In genomic region chr1:194148416-194149364, GRCm38 (mm10) we compare ENCODE assay signal across 11 mouse cellular contexts.
DNase-seq lines count a peak whose midpoint lies in the region; ATAC-seq lines count a peak whose summit lies in the region.
"Had no signal": no experiment of that assay in that cellular context is flagged by ENCODE, and none has a peak within 500 bp of the region (broad histone marks: within the 10 kb centered on the region; RNA-seq: fewer than 3 reads in every experiment).

No protein-coding gene starts in this region.

- no peaks in the 10 kb centered on the region for H3K9me3 ChIP-seq in kidney, embryonic 15.5 days (replicated peaks)
- no peaks in the 10 kb centered on the region for H3K9me3 ChIP-seq in midbrain, embryonic 16.5 days (replicated peaks; ENCODE audit: control insufficient read depth, low read length, poor library complexity, severe bottlenecking)
- no peaks in the 10 kb centered on the region for H3K9me3 ChIP-seq in midbrain, embryonic 10.5 days (replicated peaks)

- H3K27me3 ChIP-seq in kidney, embryonic 15.5 days = no peaks in the 10 kb centered on the region
- no peaks in the 10 kb centered on the region for H3K27me3 ChIP-seq in midbrain, embryonic 16.5 days (ENCODE audit: control insufficient read depth, insufficient read depth, low read depth, low read length)
- H3K27me3 ChIP-seq in midbrain, embryonic 10.5 days (ENCODE audit: low read depth, poor library complexity, severe bottlenecking) = no peaks in the 10 kb centered on the region

- H3K36me3 ChIP-seq in kidney, embryonic 15.5 days = no peaks in the 10 kb centered on the region
- no peaks in the 10 kb centered on the region for H3K36me3 ChIP-seq in midbrain, embryonic 16.5 days (ENCODE audit: control insufficient read depth, insufficient read depth, low read length)
- no peaks in the 10 kb centered on the region for H3K36me3 ChIP-seq in midbrain, embryonic 10.5 days

- H3K9ac ChIP-seq in kidney, embryonic 15.5 days = no peak overlapping the region
- no peak overlapping the region for H3K9ac ChIP-seq in midbrain, embryonic 16.5 days (ENCODE audit: low read depth, low read length)
- H3K9ac ChIP-seq: liver, embryonic 14.5 days had no signal

- peak; percentile 17 to 21 for DNase-seq in cerebellum, postnatal 10 days
- no peak for DNase-seq in cerebellum, adult 18-20 months
- no peak for DNase-seq in kidney, postnatal 25 days
- no peak for DNase-seq in midbrain, embryonic 10.5 days (ENCODE audit: low spot score)
- DNase-seq in right cerebral cortex, postnatal 14 days = peak; percentile 8
- DNase-seq in gastrocnemius, postnatal 4 days (ENCODE audit: low spot score in 2 of 2) = no peak
- DNase-seq: cerebellum, adult 9-10 months had no signal

- peaks cover 9% of the 10 kb centered on the region for H3K4me1 ChIP-seq in kidney, embryonic 15.5 days
- peaks cover 5% of the 10 kb centered on the region; the same call in 1 of the 2 replicates for H3K4me1 ChIP-seq in midbrain, embryonic 16.5 days (ENCODE audit: control insufficient read depth, insufficient read depth, low read length)
- H3K4me1 ChIP-seq in midbrain, embryonic 10.5 days = no peaks in the 10 kb centered on the region

- peak; percentile 90 for ATAC-seq in kidney, embryonic 15.5 days (replicated peaks; ENCODE audit: low FRiP score)
- ATAC-seq in midbrain, embryonic 16.5 days = peak; percentile 39; the same call in 1 of the 2 replicates
- ATAC-seq: Patski had no signal

- 17% methylated on average over 11 of the region's 11 CpGs for WGBS in kidney, embryonic 15.5 days
- 57% methylated on average over 11 of the region's 11 CpGs for WGBS in midbrain, embryonic 16.5 days
- 88% methylated on average over 11 of the region's 11 CpGs for WGBS in midbrain, embryonic 10.5 days

- H3K4me3 ChIP-seq in kidney, embryonic 15.5 days (replicated peaks) = no peak overlapping the region
- H3K4me3 ChIP-seq in midbrain, embryonic 16.5 days (ENCODE audit: low read depth, low read length) = no peak overlapping the region
- no peak overlapping the region for H3K4me3 ChIP-seq in midbrain, embryonic 10.5 days

- H3K27ac ChIP-seq in kidney, embryonic 15.5 days = peak overlapping the region; percentile 86
- H3K27ac ChIP-seq in midbrain, embryonic 16.5 days (ENCODE audit: low read length) = no peak overlapping the region
- H3K27ac ChIP-seq in midbrain, embryonic 10.5 days (replicated peaks) = no peak overlapping the region
- H3K27ac ChIP-seq: liver, embryonic 14.5 days had no signal

- H3K4me2 ChIP-seq in kidney, embryonic 15.5 days = no peak overlapping the region
- no peak overlapping the region for H3K4me2 ChIP-seq in midbrain, embryonic 16.5 days (ENCODE audit: low read length)

Comparison
In these comparisons a context has a peak if more than half of its experiments do, and no peak if none do; other contexts are left out.
1. DNase-seq: peak in cerebellum, postnatal 10 days (2 of 2) and right cerebral cortex, postnatal 14 days (single experiment); none in cerebellum, adult 18-20 months (0 of 2), kidney, postnatal 25 days (0 of 2), midbrain, embryonic 10.5 days (single experiment) and gastrocnemius, postnatal 4 days (0 of 2).